Mouse (Mus musculus) CD4-positive, CD25-positive, alpha-beta regulatory T cell, adult 4 months (primary cell): Measurements from ENCODE around the gene 9930022D16Rik. TPM values are rescaled to one million over a fixed set of nuclear protein-coding genes. Genes with fewer than 3 reads are reported as not detected.

Experiments
- ATAC-seq: one replicate; pipeline ENCODE4 v1.8.0; 2017
- polyA plus RNA-seq, 2 experiments: library from polyadenylated mRNA; unstranded; fragments of 100-300 nt; shearing (Covaris generic); gene quantifications; one replicate each; pipeline ENCODE4 v1.2.1; 2017

Gene 9930022D16Rik
- polyA plus RNA-seq, 2 experiments from 2014 or later = 0.22 to 0.39 TPM

DNA sequence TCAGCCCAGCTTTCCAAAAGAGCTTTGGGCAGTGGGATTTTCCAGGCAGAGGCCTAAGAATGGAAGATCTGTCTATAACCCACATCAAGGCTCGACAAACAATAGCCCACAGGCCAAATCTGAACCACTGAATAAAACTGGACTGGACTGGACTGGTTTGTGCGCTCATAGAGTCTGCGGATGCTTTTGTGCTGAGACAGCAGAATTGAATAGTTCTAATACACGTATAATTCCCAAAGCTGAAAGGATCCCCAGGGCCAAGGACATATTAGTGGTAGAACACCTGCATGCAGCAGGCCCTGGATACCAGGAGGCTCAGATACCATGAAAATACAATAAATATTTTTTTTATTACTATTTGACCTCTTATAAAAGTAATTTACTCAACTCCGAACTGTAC, 42.5 kb downstream of the 9930022D16Rik start:
- ATAC-seq = no peak

DNA sequence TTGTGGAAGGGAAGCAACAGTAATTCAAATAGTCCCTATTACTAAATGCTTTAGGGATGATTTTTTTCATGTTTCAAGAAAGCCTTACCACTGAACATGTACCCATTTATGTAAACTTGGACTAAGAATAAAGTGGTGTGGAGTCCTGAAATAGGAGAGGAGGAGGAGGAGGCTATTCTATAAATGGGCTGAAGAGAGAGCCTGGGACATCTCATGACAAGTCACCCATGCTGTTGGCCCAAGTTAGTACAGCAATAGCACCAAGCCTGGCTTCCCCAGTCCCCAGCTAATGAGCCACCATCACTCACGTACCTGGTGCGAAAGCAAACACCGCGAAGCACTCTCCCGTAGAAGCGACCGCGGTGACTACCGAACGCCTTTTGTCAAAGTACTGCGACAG, 44.4 kb downstream of the 9930022D16Rik start:
- no peak for ATAC-seq

DNA sequence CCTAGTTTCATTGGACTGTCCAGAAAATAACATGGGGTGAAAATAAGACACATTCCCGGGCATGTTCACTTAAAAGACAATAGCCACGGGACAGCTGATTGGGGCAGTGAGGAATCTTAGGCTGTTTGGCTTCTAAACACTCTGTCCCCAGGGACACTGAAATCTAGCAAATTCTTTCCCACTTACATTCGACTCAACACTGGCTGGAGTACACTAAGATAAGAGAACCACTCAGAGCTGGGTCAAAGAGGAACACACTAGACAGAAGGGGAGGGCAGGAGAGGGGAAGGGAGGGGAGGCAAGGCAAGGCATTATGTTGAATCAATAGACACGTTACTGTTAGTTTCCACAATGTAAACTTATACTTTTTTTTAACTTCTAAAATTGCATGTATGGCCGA, 46.9 kb downstream of the 9930022D16Rik start:
- no peak for ATAC-seq

DNA sequence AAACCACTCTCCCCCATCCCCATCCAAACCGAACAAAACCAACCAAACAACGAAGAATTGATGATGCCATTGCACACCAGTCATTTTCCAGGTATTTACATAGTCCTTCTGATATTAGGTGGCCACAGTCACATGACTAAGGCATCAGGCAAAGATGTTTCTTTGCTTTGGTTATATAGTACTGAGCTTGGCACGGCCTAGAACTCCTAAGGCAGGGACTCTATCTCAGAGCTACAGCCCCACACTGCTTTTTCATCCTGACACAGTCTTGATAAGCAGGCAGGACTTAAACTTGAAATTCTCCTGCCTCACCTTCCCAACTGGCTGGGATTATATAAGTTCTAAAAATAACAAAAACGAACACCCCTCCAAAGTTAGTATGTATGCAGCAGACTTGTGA, 51.4 kb downstream of the 9930022D16Rik start:
- no peak for ATAC-seq

DNA sequence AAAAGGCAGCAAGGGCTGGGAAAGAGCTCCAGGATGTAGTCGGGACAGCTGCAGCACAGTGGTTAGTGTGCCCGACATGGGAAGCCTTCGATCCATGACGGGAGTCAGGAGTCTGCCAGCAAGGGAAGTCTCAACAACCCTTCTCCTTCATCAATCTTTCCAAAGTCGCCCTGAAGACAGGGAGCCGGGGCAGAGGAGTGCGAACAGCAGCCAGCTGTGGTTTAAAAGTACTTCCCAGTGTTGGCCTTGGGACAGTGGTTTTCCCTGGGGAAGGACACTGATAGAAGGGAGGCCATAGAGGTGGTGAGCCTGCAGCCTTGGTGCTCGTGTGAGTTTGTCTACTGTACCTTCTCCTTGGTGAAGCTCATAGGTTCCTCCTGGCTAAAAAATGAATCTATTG, 53.3 kb downstream of the 9930022D16Rik start:
- no peak for ATAC-seq

DNA sequence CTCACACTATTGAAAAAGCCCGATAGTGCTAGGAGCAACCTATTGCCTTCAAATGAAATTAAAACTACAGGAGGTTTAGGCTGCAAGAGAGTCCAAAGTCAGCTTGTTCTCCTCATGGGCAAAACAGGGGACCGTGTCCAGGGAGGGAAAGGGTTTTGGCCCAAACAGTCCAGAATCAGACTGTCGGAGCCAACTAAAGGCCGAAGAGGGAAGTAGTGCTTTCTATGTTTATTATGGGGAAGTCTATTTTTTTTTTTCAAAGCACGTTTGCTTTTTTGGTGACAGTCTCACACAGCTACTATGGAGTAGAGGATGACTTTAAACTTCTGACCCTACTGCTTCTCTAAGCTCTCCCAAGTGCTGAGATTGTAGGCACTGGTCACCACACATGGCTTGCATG, 54.4 kb downstream of the 9930022D16Rik start:
- no peak for ATAC-seq

Other genes with a start within 250 kb of the 9930022D16Rik start
- gene Rgs9, start 115.8 kb upstream of the 9930022D16Rik start, polyA plus RNA-seq = 1 to 10 TPM; 4.2 to 6.9 TPM
- gene Gna13, start 51.1 kb upstream of the 9930022D16Rik start, polyA plus RNA-seq = 10 to 100 TPM; 55.1 to 57.8 TPM
- gene Amz2, start 12.0 kb downstream of the 9930022D16Rik start, polyA plus RNA-seq = 10 to 100 TPM; 40.0 to 48.4 TPM
- gene Arsg, start 59.5 kb downstream of the 9930022D16Rik start, polyA plus RNA-seq = 1 to 10 TPM; 4.5 to 7.1 TPM
- 10 to 100 TPM; 16.7 to 21.0 TPM for gene Slc16a6, start 59.7 kb downstream of the 9930022D16Rik start, polyA plus RNA-seq
- gene Wipi1, start 198.1 kb downstream of the 9930022D16Rik start, polyA plus RNA-seq = not detected
- gene Prkar1a, start 235.5 kb downstream of the 9930022D16Rik start, polyA plus RNA-seq = 100 to 1,000 TPM; 416 to 490 TPM